Mouse (Mus musculus): Measurements from ENCODE around the gene Arhgef28. TPM values are rescaled to one million over a fixed set of nuclear protein-coding genes. Genes with fewer than 3 reads are reported as not detected.

The Arhgef28 gene
- polyA plus RNA-seq, 1 experiment = not detected

- Histone ChIP-seq H3K4me3 (ENCODE audit: insufficient read depth, low read depth, low read length) (no peak overlapping the region), H3K4me1 (ENCODE audit: control insufficient read depth, insufficient read depth, low read length) (peaks cover 4% of the 10 kb centered on the region; the same call in 1 of the 2 replicates), H3K27ac (ENCODE audit: insufficient read depth, low read depth, low read length) (no peak overlapping the region)
- no peak for TF ChIP-seq POLR2A (IDR thresholded peaks at IDR 0.05; ENCODE audit: insufficient read depth, low read depth, low read length)
- no peak for TF ChIP-seq CTCF (IDR thresholded peaks at IDR 0.05; ENCODE audit: insufficient read depth, low read depth, low read length)
- WGBS = 96% methylated on average over 10 of the region's 10 CpGs
Measured at GRCm38 (mm10) chr13:98143000-98143399, 63.2 kb downstream of the Arhgef28 start.

DNA sequence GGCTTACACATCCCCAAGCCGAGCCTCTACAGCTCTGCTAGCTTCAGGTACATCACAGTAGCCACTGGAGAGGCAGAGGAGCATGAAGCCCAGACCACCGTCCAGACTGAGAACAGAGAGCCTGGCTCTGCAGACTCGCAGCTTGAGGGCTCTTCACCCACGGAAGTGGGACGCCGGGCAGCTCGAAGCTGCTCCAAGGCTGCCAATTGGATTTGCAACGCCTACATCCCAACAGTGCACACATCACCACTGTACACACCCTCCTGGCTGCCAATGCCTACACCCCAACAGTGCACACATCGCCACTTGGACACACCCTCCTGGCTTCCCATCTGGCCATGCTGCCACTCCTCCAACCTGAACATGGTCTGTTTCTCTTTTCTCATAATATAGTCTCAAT is 65.6 kb downstream of the Arhgef28 start:
- WGBS = 74% methylated on average over 9 of the region's 9 CpGs

DNA sequence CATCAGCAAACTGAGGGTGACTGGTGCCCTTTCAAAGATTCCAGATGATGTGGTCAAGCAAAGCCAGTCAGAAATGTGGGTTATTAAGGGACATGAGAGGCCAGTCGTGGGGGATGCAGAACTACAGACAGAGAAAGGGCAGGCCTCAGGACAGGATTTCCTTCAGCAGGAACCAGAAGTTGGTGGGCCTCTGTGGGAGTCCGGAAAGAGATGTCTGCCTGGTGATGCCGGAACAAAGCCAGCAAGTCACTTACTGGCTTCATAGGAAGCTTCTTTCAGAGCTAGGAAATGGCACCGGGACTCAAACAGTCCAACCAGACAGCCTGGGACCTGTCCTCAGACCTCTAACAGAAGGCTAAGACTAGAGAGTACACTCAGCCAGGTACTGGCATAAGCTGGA is 67.5 kb downstream of the Arhgef28 start:
- Histone ChIP-seq H3K27ac (ENCODE audit: insufficient read depth, low read depth, low read length) (no peak overlapping the region), H3K4me3 (ENCODE audit: insufficient read depth, low read depth, low read length) (no peak overlapping the region), H3K4me1 (ENCODE audit: control insufficient read depth, insufficient read depth, low read length) (peaks cover 9% of the 10 kb centered on the region)
- WGBS = 74% methylated on average over 4 of the region's 4 CpGs
- TF ChIP-seq CTCF (IDR thresholded peaks at IDR 0.05; ENCODE audit: insufficient read depth, low read depth, low read length) (no peak), POLR2A (IDR thresholded peaks at IDR 0.05; ENCODE audit: insufficient read depth, low read depth, low read length) (no peak)

More for the DNA sequence above, 65.6 kb downstream of the Arhgef28 start:
- Histone ChIP-seq H3K27ac (ENCODE audit: insufficient read depth, low read depth, low read length) (no peak overlapping the region), H3K4me3 (ENCODE audit: insufficient read depth, low read depth, low read length) (no peak overlapping the region), H3K4me1 (ENCODE audit: control insufficient read depth, insufficient read depth, low read length) (peaks cover 9% of the 10 kb centered on the region)
- TF ChIP-seq POLR2A (IDR thresholded peaks at IDR 0.05; ENCODE audit: insufficient read depth, low read depth, low read length) (no peak), CTCF (IDR thresholded peaks at IDR 0.05; ENCODE audit: insufficient read depth, low read depth, low read length) (no peak)

DNA sequence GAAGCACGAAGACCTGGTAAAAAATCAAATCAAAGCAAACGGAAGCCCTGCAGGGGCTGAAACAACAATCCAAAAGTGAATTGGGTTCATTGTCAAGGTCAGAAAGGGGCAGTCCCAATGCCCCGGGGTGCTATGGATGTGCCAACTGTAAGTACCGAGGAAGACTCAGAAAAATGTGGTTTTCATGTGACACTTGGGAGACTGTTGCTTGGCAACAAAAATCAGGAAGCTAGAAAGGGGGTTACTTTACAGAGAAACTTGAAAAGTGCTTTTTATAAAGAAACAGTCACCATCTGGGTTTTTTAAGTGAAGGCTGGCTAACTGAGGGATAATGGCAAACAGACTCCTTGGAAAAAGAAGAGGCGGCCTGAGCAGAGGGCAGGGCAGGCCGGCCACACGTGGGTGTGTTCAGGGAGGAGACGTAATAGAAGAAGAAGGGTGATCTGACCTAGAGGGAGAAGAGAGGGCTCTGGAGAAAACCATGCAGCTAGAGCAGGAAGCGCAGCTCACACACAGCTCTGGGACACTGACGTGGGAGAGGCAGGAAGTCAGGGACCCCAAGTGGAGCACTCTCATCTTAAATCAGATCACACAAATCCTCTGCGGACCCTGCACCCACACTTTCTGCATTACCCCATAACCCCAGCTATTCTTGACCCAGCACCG is 70.2 kb downstream of the Arhgef28 start:
- peaks cover 16% of the 10 kb centered on the region for H3K4me1 ChIP-seq (ENCODE audit: control insufficient read depth, insufficient read depth, low read length)
- no peak overlapping the region for H3K4me3 ChIP-seq (ENCODE audit: insufficient read depth, low read depth, low read length)
- WGBS = 56% methylated on average over 12 of the region's 12 CpGs
- H3K27ac ChIP-seq (ENCODE audit: insufficient read depth, low read depth, low read length) = no peak overlapping the region
- TF ChIP-seq POLR2A (IDR thresholded peaks at IDR 0.05; ENCODE audit: insufficient read depth, low read depth, low read length) (no peak), CTCF (IDR thresholded peaks at IDR 0.05; ENCODE audit: insufficient read depth, low read depth, low read length) (no peak)

DNA sequence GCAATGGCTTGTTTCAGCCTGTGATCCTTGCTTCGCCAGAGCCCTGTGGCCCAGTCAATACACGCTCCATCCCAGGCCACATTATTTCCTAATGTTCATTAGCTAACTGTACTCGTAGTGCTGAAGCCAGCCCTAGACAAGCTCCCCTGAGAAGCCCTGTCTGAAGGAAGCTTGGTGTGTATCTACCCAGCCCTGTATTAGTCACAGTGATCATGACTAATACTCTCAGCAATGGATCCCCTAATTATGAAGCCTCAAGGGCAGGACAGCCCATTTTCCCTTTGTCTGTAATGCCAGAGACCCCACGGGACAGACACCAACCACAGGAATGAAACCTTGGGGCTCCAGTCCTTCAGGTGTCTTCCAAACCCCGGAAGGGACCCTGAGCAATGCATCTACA is 73.3 kb downstream of the Arhgef28 start:
- no peak overlapping the region for H3K4me3 ChIP-seq (ENCODE audit: insufficient read depth, low read depth, low read length)
- H3K4me1 ChIP-seq (ENCODE audit: control insufficient read depth, insufficient read depth, low read length) = peaks cover 12% of the 10 kb centered on the region
- WGBS = 42% methylated on average over 5 of the region's 5 CpGs
- no peak overlapping the region for H3K27ac ChIP-seq (ENCODE audit: insufficient read depth, low read depth, low read length)
- TF ChIP-seq CTCF (IDR thresholded peaks at IDR 0.05; ENCODE audit: insufficient read depth, low read depth, low read length) (no peak), POLR2A (IDR thresholded peaks at IDR 0.05; ENCODE audit: insufficient read depth, low read depth, low read length) (no peak)

DNA sequence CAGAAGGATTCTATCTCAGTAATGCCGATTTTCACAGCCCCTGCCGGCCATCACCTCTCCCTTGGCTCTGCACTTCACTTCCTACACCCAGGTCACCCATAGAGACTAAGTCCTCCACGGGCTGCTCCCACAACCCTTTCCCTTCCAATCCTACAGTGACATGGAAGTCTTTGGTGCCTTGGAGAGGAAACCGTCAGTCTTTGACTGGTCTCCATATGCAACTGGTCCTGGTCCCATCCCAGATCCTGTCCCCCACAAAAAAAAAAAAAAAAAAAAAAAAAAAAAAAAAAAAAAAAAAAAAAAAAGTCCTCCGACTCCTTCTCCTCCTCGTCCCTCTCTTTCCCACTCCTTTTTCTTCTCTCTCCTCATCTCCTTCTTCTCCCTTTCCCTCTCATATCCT is 74.0 kb downstream of the Arhgef28 start:
- H3K4me1 ChIP-seq (ENCODE audit: control insufficient read depth, insufficient read depth, low read length) = peaks cover 12% of the 10 kb centered on the region
- TF ChIP-seq CTCF (IDR thresholded peaks at IDR 0.05; ENCODE audit: insufficient read depth, low read depth, low read length) (no peak), POLR2A (IDR thresholded peaks at IDR 0.05; ENCODE audit: insufficient read depth, low read depth, low read length) (no peak)
- H3K27ac ChIP-seq (ENCODE audit: insufficient read depth, low read depth, low read length) = no peak overlapping the region
- H3K4me3 ChIP-seq (ENCODE audit: insufficient read depth, low read depth, low read length) = no peak overlapping the region
- 64% methylated on average over 6 of the region's 6 CpGs for WGBS

- Histone ChIP-seq H3K4me1 (ENCODE audit: control insufficient read depth, insufficient read depth, low read length) (no peaks in the 10 kb centered on the region), H3K4me3 (ENCODE audit: insufficient read depth, low read depth, low read length) (no peak overlapping the region), H3K27ac (ENCODE audit: insufficient read depth, low read depth, low read length) (no peak overlapping the region)
- 70% methylated on average over 5 of the region's 5 CpGs for WGBS
- TF ChIP-seq POLR2A (IDR thresholded peaks at IDR 0.05; ENCODE audit: insufficient read depth, low read depth, low read length) = no peak
- TF ChIP-seq CTCF (IDR thresholded peaks at IDR 0.05; ENCODE audit: insufficient read depth, low read depth, low read length) = no peak
Measured at GRCm38 (mm10) chr13:98125666-98126065, 80.6 kb downstream of the Arhgef28 start.

- no peak overlapping the region for H3K4me3 ChIP-seq (ENCODE audit: insufficient read depth, low read depth, low read length)
- no peaks in the 10 kb centered on the region for H3K4me1 ChIP-seq (ENCODE audit: control insufficient read depth, insufficient read depth, low read length)
- WGBS = 86% methylated on average over 14 of the region's 14 CpGs
- TF ChIP-seq POLR2A (IDR thresholded peaks at IDR 0.05; ENCODE audit: insufficient read depth, low read depth, low read length) = no peak
- no peak for TF ChIP-seq CTCF (IDR thresholded peaks at IDR 0.05; ENCODE audit: insufficient read depth, low read depth, low read length)
- H3K27ac ChIP-seq (ENCODE audit: insufficient read depth, low read depth, low read length) = no peak overlapping the region
Measured at GRCm38 (mm10) chr13:98124113-98124745, 82.0 kb downstream of the Arhgef28 start.

GRCm38 (mm10) chr13:98122766-98123165 is 83.5 kb downstream of the Arhgef28 start:
- TF ChIP-seq CTCF (IDR thresholded peaks at IDR 0.05; ENCODE audit: insufficient read depth, low read depth, low read length) = no peak
- TF ChIP-seq POLR2A (IDR thresholded peaks at IDR 0.05; ENCODE audit: insufficient read depth, low read depth, low read length) = no peak
- Histone ChIP-seq H3K4me3 (ENCODE audit: insufficient read depth, low read depth, low read length) (no peak overlapping the region), H3K4me1 (ENCODE audit: control insufficient read depth, insufficient read depth, low read length) (no peaks in the 10 kb centered on the region), H3K27ac (ENCODE audit: insufficient read depth, low read depth, low read length) (no peak overlapping the region)
- WGBS = 90% methylated on average over 4 of the region's 4 CpGs
